Mouse (Mus musculus) cerebellum, adult 2 months (tissue): ENCODE measurements around the gene Mtg1.

Source experiments
- CTCF ChIP-seq: fragments of 200-500 bp; IDR thresholded peaks from 2 replicates; pipeline ENCODE4 v1.5.1; 2011; ENCODE audit warnings: low read depth, mild to moderate bottlenecking, control low read depth, low read length, moderate library complexity, borderline replicate concordance; ENCODE audit not compliant: insufficient read depth
- POLR2A ChIP-seq: fragments of 200-500 bp; IDR thresholded peaks from 2 replicates; pipeline ENCODE4 v1.6.1; 2011; ENCODE audit warnings: low read length, control low read depth, borderline replicate concordance; ENCODE audit not compliant: insufficient read depth

- TF ChIP-seq POLR2A (no peak), CTCF (no peak)
Observed at GRCm38 (mm10) chr7:140160363-140160762, 23.0 kb downstream of the Mtg1 start.
